Mouse (Mus musculus) stomach, postnatal 0 days (tissue): ENCODE measurements at regions not wholly inside any gene's neighbourhood (a gene's known extent, or its start where the extent isn't known, plus 50 kb on each side); places are given as distances from the start of the nearest gene placed in this dataset.
A peak's percentile ranks its signal among the peaks of the same experiment; 100 is the strongest.

Experiments
- ATAC-seq: fragments of 200-750 bp; cut with Nextera tagmentation; 2 replicates; pipeline ENCODE4 v1.8.0; 2017; ENCODE audit not compliant: low FRiP score, low TSS enrichment
- DNase-seq: peaks from one replicate; pipeline ENCODE4 v3.0.0-alpha.2; 2016; ENCODE audit warnings: low spot score
- H3K27ac ChIP-seq: fragments of 300-500 bp; sonication (generic); replicated peaks from 2 replicates; pipeline ENCODE4 v1.5.1; 2014; ENCODE audit warnings: mild to moderate bottlenecking, control low read depth
- H3K27me3 ChIP-seq: fragments of 300-500 bp; sonication (generic); 2 replicates; pipeline ENCODE4 v1.6.1; 2014; ENCODE audit warnings: low read length; ENCODE audit not compliant: control insufficient read depth, insufficient read depth
- H3K36me3 ChIP-seq: fragments of 300-500 bp; sonication (generic); 2 replicates; pipeline ENCODE4 v1.6.1; 2014; ENCODE audit warnings: low read length, mixed read lengths; ENCODE audit not compliant: control insufficient read depth, insufficient read depth
- H3K4me1 ChIP-seq: fragments of 300-500 bp; sonication (generic); replicated peaks from 2 replicates; pipeline ENCODE4 v1.6.1; 2014; ENCODE audit warnings: antibody characterized with exemption; ENCODE audit not compliant: control insufficient read depth, insufficient read depth
- H3K4me2 ChIP-seq: fragments of 300-500 bp; sonication (generic); replicated peaks from 2 replicates; pipeline ENCODE4 v1.6.1; 2014; ENCODE audit warnings: low read depth, mild to moderate bottlenecking, control low read depth, moderate library complexity
- H3K4me3 ChIP-seq: fragments of 300-500 bp; sonication (generic); 2 replicates; pipeline ENCODE4 v1.5.1; 2014; ENCODE audit warnings: low read depth, low read length, control low read depth
- H3K9ac ChIP-seq: fragments of 300-500 bp; sonication (generic); 2 replicates; pipeline ENCODE4 v1.6.1; 2014; ENCODE audit warnings: mild to moderate bottlenecking, low read length, control low read depth, mixed read lengths
- H3K9me3 ChIP-seq: fragments of 300-500 bp; sonication (generic); 2 replicates; pipeline ENCODE4 v1.6.1; 2016; ENCODE audit warnings: low read length; ENCODE audit not compliant: control insufficient read depth
- CTCF ChIP-seq: IDR thresholded peaks from 2 replicates; pipeline ENCODE4 v1.5.1; 2016; ENCODE audit warnings: antibody characterized with exemption, low read depth, mild to moderate bottlenecking, moderate library complexity
- EP300 ChIP-seq: optimal IDR thresholded peaks from 2 replicates; pipeline ENCODE3; 2016; ENCODE audit warnings: antibody characterized with exemption
- WGBS: fragments of 180-500 bp; shearing (Covaris S2); extraction: QIAGEN DNeasy Blood & Tissue Kit; methylation state at CpG from one replicate; pipeline ENCODE4 v1.1.7; 2014; 5-methylcytosine and 5-hydroxymethylcytosine counted together

GRCm38 (mm10) chr2:7963456-7963855 lies 454.1 kb upstream of the Celf2 start:
- ATAC-seq (no peak), DNase-seq (no peak)
- H3K27me3 ChIP-seq = no peaks in the 10 kb centered on the region
- no peak overlapping the region for H3K4me3 ChIP-seq
- H3K36me3 ChIP-seq = no peaks in the 10 kb centered on the region
- H3K4me1 ChIP-seq = no peaks in the 10 kb centered on the region
- H3K27ac ChIP-seq = no peak overlapping the region
- no peak overlapping the region for H3K4me2 ChIP-seq
- H3K9ac ChIP-seq = no peak overlapping the region
- no peak for TF ChIP-seq EP300
- no peaks in the 10 kb centered on the region for H3K9me3 ChIP-seq

- ATAC-seq = no peak
- 65% methylated on average over 2 of the region's 2 CpGs for WGBS
- TF ChIP-seq EP300 (no peak), CTCF (no peak)
These were observed 444.8 kb upstream of the Celf2 start for GRCm38 (mm10) chr2:7954210-7954609.

DNA sequence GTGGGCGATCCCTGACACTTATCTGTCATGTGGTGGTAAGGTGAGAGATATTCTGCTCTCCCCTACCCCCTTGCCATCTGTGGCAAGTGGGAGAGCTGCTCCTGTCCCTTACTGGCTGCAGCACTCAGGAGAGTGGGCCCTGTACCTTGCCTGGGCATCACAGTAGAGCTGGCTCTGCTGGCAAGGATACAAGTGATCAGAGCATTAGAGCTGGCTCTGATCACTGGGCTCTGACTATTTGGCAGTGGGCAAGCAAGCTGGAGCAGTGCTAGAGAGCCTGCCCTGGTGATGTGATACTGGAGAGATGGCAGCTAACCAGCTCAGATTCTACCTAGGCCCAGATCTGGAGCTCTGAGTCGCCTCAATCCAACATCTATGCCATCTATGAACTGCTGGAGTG lies 443.5 kb upstream of the Celf2 start:
- no peak overlapping the region for H3K27ac ChIP-seq
- no peaks in the 10 kb centered on the region for H3K27me3 ChIP-seq
- DNase-seq (no peak), ATAC-seq (no peak)
- H3K9me3 ChIP-seq = no peaks in the 10 kb centered on the region
- WGBS = 85% methylated on average over 2 of the region's 2 CpGs
- H3K36me3 ChIP-seq = no peaks in the 10 kb centered on the region
- H3K4me1 ChIP-seq = no peaks in the 10 kb centered on the region
- H3K9ac ChIP-seq = no peak overlapping the region
- no peak overlapping the region for H3K4me3 ChIP-seq
- TF ChIP-seq CTCF = no peak
- TF ChIP-seq EP300 = no peak
- H3K4me2 ChIP-seq = no peak overlapping the region

More at GRCm38 (mm10) chr2:7954210-7954609, 444.8 kb upstream of the Celf2 start:
- Histone ChIP-seq H3K4me1 (no peaks in the 10 kb centered on the region), H3K9ac (no peak overlapping the region), H3K4me3 (no peak overlapping the region), H3K27ac (no peak overlapping the region), H3K27me3 (no peaks in the 10 kb centered on the region), H3K4me2 (no peak overlapping the region), H3K9me3 (no peaks in the 10 kb centered on the region), H3K36me3 (no peaks in the 10 kb centered on the region)
- DNase-seq = no peak

GRCm38 (mm10) chr2:7944946-7945345 lies 435.6 kb upstream of the Celf2 start:
- Histone ChIP-seq H3K4me1 (no peaks in the 10 kb centered on the region), H3K9me3 (no peaks in the 10 kb centered on the region), H3K36me3 (no peaks in the 10 kb centered on the region), H3K27ac (no peak overlapping the region), H3K4me2 (no peak overlapping the region), H3K4me3 (no peak overlapping the region), H3K27me3 (no peaks in the 10 kb centered on the region), H3K9ac (no peak overlapping the region)
- 51% methylated on average over 2 of the region's 2 CpGs for WGBS
- TF ChIP-seq EP300 (no peak), CTCF (peak; percentile 24; the same call in 1 of the 2 replicates)
- no peak for ATAC-seq
- DNase-seq = no peak

- 83% methylated on average over 6 of the region's 6 CpGs for WGBS
- no peaks in the 10 kb centered on the region for H3K27me3 ChIP-seq
- DNase-seq = no peak
- no peak overlapping the region for H3K9ac ChIP-seq
- ATAC-seq = no peak
- no peaks in the 10 kb centered on the region for H3K36me3 ChIP-seq
- TF ChIP-seq CTCF = no peak
- TF ChIP-seq EP300 = no peak
- no peaks in the 10 kb centered on the region for H3K4me1 ChIP-seq
- no peaks in the 10 kb centered on the region for H3K9me3 ChIP-seq
- H3K4me3 ChIP-seq = no peak overlapping the region
- no peak overlapping the region for H3K4me2 ChIP-seq
- H3K27ac ChIP-seq = no peak overlapping the region
These were observed 424.3 kb upstream of the Celf2 start for GRCm38 (mm10) chr2:7933617-7934016.

DNA sequence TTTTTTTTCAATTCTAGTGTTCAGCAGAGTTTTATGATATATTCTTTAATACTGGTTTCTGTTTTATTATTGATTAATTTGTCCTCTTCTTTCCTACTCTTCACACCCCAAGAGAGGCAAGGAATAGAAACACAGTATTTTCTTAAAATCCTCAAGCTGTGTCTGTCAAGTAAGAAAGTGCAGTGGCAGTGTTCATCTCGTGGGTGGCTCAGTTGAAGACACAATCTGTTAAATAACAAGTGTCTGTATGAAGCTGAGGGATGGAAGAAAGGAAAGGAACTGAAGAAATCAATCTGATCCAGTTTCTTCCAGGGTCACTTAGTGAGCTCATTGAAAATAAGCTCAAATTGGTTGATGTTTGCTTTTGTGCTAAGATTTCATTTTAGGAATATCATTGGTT lies 396.9 kb upstream of the Celf2 start:
- H3K4me2 ChIP-seq = no peak overlapping the region
- H3K4me1 ChIP-seq = no peaks in the 10 kb centered on the region
- no peak overlapping the region for H3K27ac ChIP-seq
- TF ChIP-seq CTCF (no peak), EP300 (no peak)
- H3K9me3 ChIP-seq = no peaks in the 10 kb centered on the region
- 9% methylated on average over 1 of the region's 1 CpGs for WGBS
- no peak for ATAC-seq
- H3K4me3 ChIP-seq = no peak overlapping the region
- no peak for DNase-seq
- no peaks in the 10 kb centered on the region for H3K27me3 ChIP-seq
- H3K9ac ChIP-seq = no peak overlapping the region
- no peaks in the 10 kb centered on the region for H3K36me3 ChIP-seq

- H3K9ac ChIP-seq = no peak overlapping the region
- TF ChIP-seq CTCF (no peak), EP300 (no peak)
- 67% methylated on average over 3 of the region's 3 CpGs for WGBS
- no peaks in the 10 kb centered on the region for H3K27me3 ChIP-seq
- H3K4me2 ChIP-seq = no peak overlapping the region
- no peaks in the 10 kb centered on the region for H3K4me1 ChIP-seq
- no peak overlapping the region for H3K27ac ChIP-seq
- no peak overlapping the region for H3K4me3 ChIP-seq
- no peak for ATAC-seq
- DNase-seq = no peak
- H3K36me3 ChIP-seq = no peaks in the 10 kb centered on the region
- no peaks in the 10 kb centered on the region for H3K9me3 ChIP-seq
These were observed 384.4 kb upstream of the Celf2 start for GRCm38 (mm10) chr2:7893787-7894186.
